Mouse (Mus musculus): Measurements from ENCODE around the gene Gm10647.

DNA sequence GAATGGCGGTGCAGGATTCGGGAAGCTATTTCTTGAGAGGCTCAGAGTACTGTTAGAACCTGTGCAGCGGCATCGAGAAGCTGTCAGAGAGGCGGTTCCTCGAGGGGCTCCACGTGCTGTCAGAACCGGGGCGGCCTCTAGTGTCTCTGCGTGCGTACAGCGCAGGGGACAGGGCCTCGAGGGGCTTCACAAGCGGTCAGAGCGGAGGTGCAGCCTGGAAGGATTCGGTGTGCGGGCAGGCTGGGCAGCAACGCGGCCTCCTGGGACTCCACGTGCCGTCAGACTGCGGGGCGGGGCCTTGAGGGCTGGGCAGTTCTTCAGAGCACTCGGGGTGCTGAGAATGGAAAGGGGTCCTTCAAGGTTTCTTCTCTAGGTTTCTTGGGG, 38.2 kb downstream of the Gm10647 start:
- no peak for TF ChIP-seq CTCF (IDR thresholded peaks at IDR 0.05; ENCODE audit: borderline replicate concordance, insufficient read depth, low read depth, low read length)
- TF ChIP-seq POLR2A (IDR thresholded peaks at IDR 0.05; ENCODE audit: borderline replicate concordance, insufficient read depth, low read length): 0 out of 2 replicates have a peak, but pooled peaks have one; percentile 17
